In the genomic region with DNA sequence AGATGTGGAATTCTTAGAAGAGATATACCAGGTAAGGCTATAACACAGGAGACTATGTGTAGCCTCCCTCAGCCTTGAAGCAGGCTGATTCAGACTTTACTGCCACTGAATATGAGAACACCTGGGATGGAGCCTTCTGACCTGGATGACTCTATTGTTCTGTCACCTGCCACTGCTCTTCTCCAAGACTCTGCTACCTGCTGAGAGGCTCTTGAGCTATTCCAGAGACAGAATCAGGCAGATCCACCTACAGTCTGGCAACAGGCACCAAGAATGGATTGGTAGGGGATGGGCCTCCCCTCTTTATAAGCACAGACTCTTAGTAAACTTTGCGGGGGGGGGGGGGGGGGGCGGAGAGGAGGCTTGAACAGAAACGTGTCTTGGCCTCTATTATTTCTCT, we compare ENCODE assay signal across 24 mouse cellular contexts.
"Had no signal": no experiment of that assay in that cellular context is flagged by ENCODE, and none has a peak within 500 bp of the region (broad histone marks: within the 10 kb centered on the region; RNA-seq: fewer than 3 reads in every experiment).

No protein-coding gene starts in this region.

- H3K36me3 ChIP-seq: embryonic facial prominence, embryonic 10.5 days; embryonic facial prominence, embryonic 12.5 days; embryonic facial prominence, embryonic 13.5 days; embryonic facial prominence, embryonic 15.5 days; forebrain, embryonic 10.5 days; forebrain, embryonic 12.5 days; forebrain, embryonic 15.5 days; heart, embryonic 10.5 days had no signal

- H3K9ac ChIP-seq: embryonic facial prominence, embryonic 12.5 days; embryonic facial prominence, embryonic 13.5 days; embryonic facial prominence, embryonic 15.5 days; forebrain, embryonic 12.5 days; forebrain, embryonic 13.5 days; forebrain, embryonic 15.5 days; forebrain, postnatal 0 days had no signal

- DNase-seq: cerebellum, postnatal 10 days; cerebellum, postnatal 14 days; cerebellum, postnatal 25 days; cerebellum, postnatal 36 days; embryo, embryonic 11 days; gastrocnemius, adult 2 months; gastrocnemius, postnatal 10 days; gastrocnemius, postnatal 14 days; gastrocnemius, postnatal 25 days; gastrocnemius, postnatal 36 days; heart, adult 11 months; heart, adult 18-20 months; heart, adult 2 months had no signal

- H3K27ac ChIP-seq: embryonic facial prominence, embryonic 10.5 days; embryonic facial prominence, embryonic 12.5 days; embryonic facial prominence, embryonic 13.5 days; embryonic facial prominence, embryonic 15.5 days; forebrain, embryonic 10.5 days; forebrain, embryonic 12.5 days; forebrain, embryonic 13.5 days; forebrain, embryonic 15.5 days; gastrocnemius, adult 2 months; heart, adult 2 months; heart, embryonic 10.5 days had no signal

- H3K4me1 ChIP-seq: embryonic facial prominence, embryonic 10.5 days; embryonic facial prominence, embryonic 12.5 days; embryonic facial prominence, embryonic 13.5 days; embryonic facial prominence, embryonic 15.5 days; forebrain, embryonic 10.5 days; forebrain, embryonic 12.5 days; forebrain, embryonic 13.5 days; forebrain, embryonic 15.5 days; heart, embryonic 10.5 days had no signal

- H3K4me3 ChIP-seq: embryonic facial prominence, embryonic 10.5 days; embryonic facial prominence, embryonic 12.5 days; embryonic facial prominence, embryonic 13.5 days; embryonic facial prominence, embryonic 15.5 days; erythroblast, embryonic 14.5 days; forebrain, embryonic 10.5 days; forebrain, embryonic 12.5 days; forebrain, embryonic 13.5 days; forebrain, embryonic 15.5 days; gastrocnemius, adult 2 months; heart, adult 2 months; heart, embryonic 10.5 days had no signal

- H3K9me3 ChIP-seq: embryonic facial prominence, embryonic 10.5 days; embryonic facial prominence, embryonic 12.5 days; embryonic facial prominence, embryonic 13.5 days; embryonic facial prominence, embryonic 15.5 days; forebrain, embryonic 10.5 days; forebrain, embryonic 12.5 days; forebrain, embryonic 13.5 days; forebrain, embryonic 15.5 days; heart, embryonic 10.5 days had no signal
